Mouse (Mus musculus) retina, adult 2 months (tissue): ENCODE results near the gene Nup62.
"Not testable (repeated sequence)": the region's sequence is repeated elsewhere in the genome, so short reads cannot be mapped to it uniquely, and the experiment has no call there.

Experiments used
- DNase-seq: peaks from one replicate; pipeline ENCODE4 v3.0.0-alpha.2; 2012; ENCODE audit warnings: low read depth, low spot score

Gene Nup62

GRCm38 (mm10) chr7:44863982-44864494 lies 48.1 kb downstream of the Nup62 start:
- no peak for DNase-seq

- no peak for DNase-seq
Observed at GRCm38 (mm10) chr7:44864595-44865542, 49.0 kb downstream of the Nup62 start.

GRCm38 (mm10) chr7:44866276-44867009 lies 50.6 kb downstream of the Nup62 start:
- no peak for DNase-seq

- no peak for DNase-seq
Observed at GRCm38 (mm10) chr7:44867010-44867702, 51.3 kb downstream of the Nup62 start.

GRCm38 (mm10) chr7:44867802-44868201 lies 51.9 kb downstream of the Nup62 start:
- DNase-seq, result no peak

GRCm38 (mm10) chr7:44868465-44868864 lies 52.6 kb downstream of the Nup62 start:
- DNase-seq, result no peak

GRCm38 (mm10) chr7:44868919-44869696 lies 53.2 kb downstream of the Nup62 start:
- DNase-seq, result peak; percentile 51

GRCm38 (mm10) chr7:44869697-44870528 lies 54.0 kb downstream of the Nup62 start, which contains the start of gene Ptov1:
Gene Ptov1, minus strand, starts transcription at chr7:44869788.
- DNase-seq, result peak; percentile 91

- DNase-seq, result no peak
Observed at GRCm38 (mm10) chr7:44870614-44871013, 54.7 kb downstream of the Nup62 start.

GRCm38 (mm10) chr7:44871181-44871580 lies 55.3 kb downstream of the Nup62 start:
- no peak for DNase-seq

- DNase-seq, result not testable (repeated sequence)
Observed at GRCm38 (mm10) chr7:44871774-44872173, 55.9 kb downstream of the Nup62 start.

GRCm38 (mm10) chr7:44877833-44878232 lies 61.9 kb downstream of the Nup62 start:
- no peak for DNase-seq
